ENCODE assay signal across 7 mouse cellular contexts in the genomic region with DNA sequence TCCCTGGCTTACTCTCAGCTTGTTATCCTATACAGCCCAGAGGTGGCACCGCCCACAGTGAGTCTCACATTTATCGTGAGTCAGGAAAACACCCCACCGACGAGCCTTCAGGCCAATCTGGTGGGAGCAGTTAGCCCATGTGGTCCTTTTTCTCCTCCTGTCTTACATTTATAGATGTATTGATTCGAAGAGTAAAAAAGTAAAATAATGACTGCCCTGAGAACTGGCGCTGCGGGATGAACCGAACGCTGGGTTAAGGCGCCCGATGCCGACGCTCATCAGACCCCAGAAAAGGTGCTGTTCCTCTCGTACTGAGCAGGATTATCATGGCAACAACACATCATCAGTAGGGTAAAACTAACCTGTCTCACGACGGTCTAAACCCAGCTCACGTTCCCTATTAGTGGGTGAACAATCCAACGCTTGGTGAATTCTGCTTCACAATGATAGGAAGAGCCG. TPM values are rescaled to one million over a fixed set of nuclear protein-coding genes. Genes with fewer than 3 reads are reported as not detected.
A peak's percentile ranks its signal among the peaks of the same experiment; 100 is the strongest.
DNase-seq lines count a peak whose midpoint lies in the region; ATAC-seq lines count a peak whose summit lies in the region.

No protein-coding gene starts in this region.

- no peaks in the 10 kb centered on the region for H3K36me3 ChIP-seq in midbrain, embryonic 13.5 days

- no peak overlapping the region for H3K4me3 ChIP-seq in midbrain, embryonic 13.5 days (replicated peaks)

- H3K9me3 ChIP-seq in midbrain, embryonic 13.5 days = peaks cover 3% of the 10 kb centered on the region; the same call in 1 of the 2 replicates

- no peaks in the 10 kb centered on the region for H3K27me3 ChIP-seq in midbrain, embryonic 13.5 days

- H3K4me2 ChIP-seq in midbrain, embryonic 13.5 days (replicated peaks) = no peak overlapping the region

- 53% methylated on average over 19 of the region's 19 CpGs for WGBS in midbrain, embryonic 13.5 days

- peaks cover 21% of the 10 kb centered on the region for H3K4me1 ChIP-seq in midbrain, embryonic 13.5 days (replicated peaks)

- H3K27ac ChIP-seq in midbrain, embryonic 13.5 days = no peak overlapping the region

- ATAC-seq in midbrain, embryonic 13.5 days = peak; percentile 51; the same call in 1 of the 2 replicates

- intact Hi-C loops in left cerebral cortex, postnatal 4 days (cut with DNase I) = no loop called here

- peak; percentile 100 for DNase-seq in adrenal gland, adult 18-20 months (ENCODE audit: low spot score in 2 of 2)
- peak; percentile 100 for DNase-seq in embryo, embryonic 11.5 days (ENCODE audit: low read depth, low spot score)
- peak; percentile 98 for DNase-seq in gonadal fat pad, adult 2 months (ENCODE audit: low read depth)
- DNase-seq in kidney, adult 11 months = peak; percentile 93
- peak; percentile 99 for DNase-seq in left cerebral cortex, postnatal 4 days
- DNase-seq in spleen, adult 18-20 months = peak; percentile 99 to 100

- no peak overlapping the region for H3K9ac ChIP-seq in midbrain, embryonic 13.5 days (replicated peaks)

RNA-seq across cellular contexts. Expression of a gene that starts 2.8 kb away (rescaled TPM):
- 100 to 1,000 TPM in 1 of 2 experiments, 10 to 100 TPM in 1; 77.6 to 101 TPM for total RNA-seq in adrenal gland, adult 18-20 months (2021)
- polyA plus RNA-seq in gonadal fat pad, adult 2 months (2012; rRNA removed) = 8.9 and 9.4 TPM in 2 replicates
- total RNA-seq in left cerebral cortex, postnatal 4 days (2021) = 10 to 100 TPM; 92.1 to 96.8 TPM
- polyA plus RNA-seq in midbrain, embryonic 13.5 days (2015; fragmentation: Nextera tagmentation; extraction: Ambion mirVana) = 79.8 and 84.1 TPM in 2 replicates

RNA-seq across cellular contexts. Expression of a gene that starts 42.4 kb away (rescaled TPM):
- 1 to 10 TPM; 6.8 to 9.8 TPM for total RNA-seq in adrenal gland, adult 18-20 months (2021)
- polyA plus RNA-seq in gonadal fat pad, adult 2 months (2012; rRNA removed) = 6.3 and 7.1 TPM in 2 replicates
- total RNA-seq in left cerebral cortex, postnatal 4 days (2021) = 1 to 10 TPM; 2.2 TPM
- 1.3 and 1.4 TPM in 2 replicates for polyA plus RNA-seq in midbrain, embryonic 13.5 days (2015; fragmentation: Nextera tagmentation; extraction: Ambion mirVana)

RNA-seq across cellular contexts. Expression of a gene that starts 43.1 kb away (rescaled TPM):
- total RNA-seq in adrenal gland, adult 18-20 months (2021) = 10 to 100 TPM; 11.8 to 13.9 TPM
- polyA plus RNA-seq in gonadal fat pad, adult 2 months (2012; rRNA removed) = 7.3 and 10.4 TPM in 2 replicates
- total RNA-seq in left cerebral cortex, postnatal 4 days (2021) = 1 to 10 TPM; 2.0 to 2.4 TPM
- 1.5 and 1.8 TPM in 2 replicates for polyA plus RNA-seq in midbrain, embryonic 13.5 days (2015; fragmentation: Nextera tagmentation; extraction: Ambion mirVana)

RNA-seq across cellular contexts. Expression of a gene that starts 59.6 kb away (rescaled TPM):
- 1 to 10 TPM; 2.8 to 3.9 TPM for total RNA-seq in adrenal gland, adult 18-20 months (2021)
- 2.8 and 2.9 TPM in 2 replicates for polyA plus RNA-seq in gonadal fat pad, adult 2 months (2012; rRNA removed)
- total RNA-seq in left cerebral cortex, postnatal 4 days (2021) = 1 to 10 TPM; 6.8 to 7.0 TPM
- polyA plus RNA-seq in midbrain, embryonic 13.5 days (2015; fragmentation: Nextera tagmentation; extraction: Ambion mirVana) = 14.5 and 14.8 TPM in 2 replicates
